Mouse (Mus musculus) embryonic fibroblast, embryonic 13.5 days (primary cell): ENCODE measurements around the gene Fam210b.

Experiments used
- CTCF ChIP-seq: IDR thresholded peaks from 2 replicates; pipeline ENCODE4 v1.5.1; 2011; ENCODE audit warnings: mild to moderate bottlenecking, control low read depth, low read length, moderate library complexity, borderline replicate concordance; ENCODE audit not compliant: insufficient read depth
- POLR2A ChIP-seq: IDR thresholded peaks from 2 replicates; pipeline ENCODE4 v1.6.1; 2011; ENCODE audit warnings: low read depth, mild to moderate bottlenecking, control low read depth, low read length, moderate library complexity

DNA sequence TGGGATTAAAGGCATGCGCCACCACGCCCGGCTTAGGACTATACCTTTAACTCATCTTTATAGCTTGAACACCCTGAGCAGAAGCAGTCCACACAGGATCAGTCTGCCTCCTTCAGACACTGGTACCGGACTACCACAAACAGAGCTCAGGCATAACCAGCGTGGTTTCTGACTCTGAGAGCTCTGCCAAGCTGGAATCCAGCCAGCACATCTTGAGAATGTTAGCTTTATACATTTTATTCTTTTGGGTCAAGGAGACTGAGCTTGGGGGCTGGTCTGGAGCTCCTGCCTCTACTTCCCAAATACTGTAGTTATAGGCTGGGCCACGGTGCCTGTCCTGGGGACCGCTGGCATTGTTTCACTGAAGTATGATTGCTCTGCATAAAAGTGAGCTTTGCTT, 1.6 kb upstream of the Fam210b start:
- TF ChIP-seq POLR2A = no peak
- TF ChIP-seq CTCF = no peak
